Mouse (Mus musculus) c-Kit-positive CD71-negative TER-119-negative erythroid progenitor cells, embryonic 14.5 days (primary cell): ENCODE measurements around the gene Lrrc47.

ENCODE experiments used
- DNase-seq: peaks from one replicate; pipeline ENCODE4 v3.0.0-alpha.2; 2013; ENCODE audit warnings: low read depth

Gene Lrrc47

DNA sequence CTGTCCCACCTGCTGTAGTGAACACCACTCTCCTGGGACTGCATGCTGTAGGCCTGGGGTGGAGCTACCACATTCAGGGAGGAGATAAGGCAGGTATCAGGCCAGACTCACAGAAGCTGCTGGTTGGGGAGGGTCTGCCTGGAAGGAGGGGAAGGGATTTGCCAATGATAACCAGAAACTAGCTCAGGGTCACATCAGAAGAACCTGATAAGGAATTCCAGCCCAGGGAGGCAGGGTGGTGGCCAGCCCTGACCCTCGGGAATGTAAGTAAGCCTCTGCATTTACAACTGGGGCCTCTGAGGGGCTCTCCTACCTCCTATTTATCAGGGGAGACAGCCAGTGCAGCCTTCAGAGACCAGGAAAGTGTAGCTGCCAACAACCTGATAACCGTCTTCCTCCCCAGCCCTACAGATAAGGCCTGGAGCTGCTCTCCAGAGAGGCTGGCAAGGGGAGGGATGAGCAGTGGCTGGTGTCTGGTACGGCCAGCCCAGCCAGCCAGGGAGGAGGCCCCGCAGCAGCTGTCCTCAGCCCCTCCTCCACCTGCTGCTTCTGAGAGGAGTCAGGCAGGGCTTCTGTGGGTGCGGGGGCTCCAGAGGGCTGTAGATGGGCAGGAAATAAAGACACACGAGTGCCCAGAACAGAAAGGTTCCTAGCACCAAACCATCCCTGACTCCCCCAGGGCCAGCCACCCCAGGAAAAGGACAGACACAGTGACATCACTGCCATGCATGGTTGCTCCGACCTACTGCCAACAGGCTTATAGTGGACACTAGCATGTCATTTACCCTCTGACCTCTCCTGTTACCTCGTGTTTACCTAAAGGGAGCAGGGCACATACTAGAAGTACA, 12.4 kb downstream of the Lrrc47 start:
- DNase-seq, result no peak

- no peak for DNase-seq
Measured at GRCm38 (mm10) chr4:154024729-154025521, 13.4 kb downstream of the Lrrc47 start.

DNA sequence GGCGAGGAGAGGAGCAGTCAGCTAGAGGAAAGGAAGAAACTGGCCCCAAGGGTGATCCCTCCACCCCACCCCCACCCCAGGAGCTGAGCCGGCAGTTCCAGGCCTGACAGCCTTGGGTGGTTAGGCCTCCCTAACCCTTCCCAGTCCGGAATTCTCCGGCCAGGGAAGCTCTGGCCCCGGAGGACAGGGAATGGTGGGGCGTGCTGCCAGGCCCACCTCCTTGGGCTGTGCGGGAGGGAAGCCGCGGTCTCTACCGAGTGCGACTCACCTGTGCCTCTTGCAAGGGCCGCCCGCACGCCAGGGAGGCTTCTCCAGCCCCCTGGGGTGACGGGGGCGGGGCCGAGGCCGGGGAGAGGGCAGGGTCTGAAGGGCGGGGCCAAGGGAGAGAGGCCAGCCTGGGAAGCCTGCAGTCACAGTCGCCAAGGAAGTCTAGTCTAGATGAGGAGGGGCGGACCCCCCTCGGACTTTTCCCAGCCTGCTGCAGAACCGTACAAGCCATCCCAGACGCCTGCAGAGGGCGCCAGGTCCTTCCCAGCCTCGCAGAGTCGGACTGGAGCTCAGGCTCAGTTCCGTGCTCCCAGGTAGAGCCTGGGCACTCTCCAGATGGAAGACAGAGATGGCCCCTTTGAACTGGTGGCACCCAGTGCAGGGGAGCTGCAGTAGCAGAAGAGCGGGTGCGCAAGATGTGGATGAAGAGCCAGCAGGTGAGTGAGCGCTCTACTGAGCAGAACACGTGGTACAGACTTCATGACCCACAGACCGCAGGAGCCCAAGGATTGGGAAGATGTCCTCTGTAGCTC, 14.3 kb downstream of the Lrrc47 start, which contains the start of gene Smim1:
Smim1 (minus strand) TSS at position 590 of the 800 bp plus-strand sequence.
- DNase-seq, result no peak

DNA sequence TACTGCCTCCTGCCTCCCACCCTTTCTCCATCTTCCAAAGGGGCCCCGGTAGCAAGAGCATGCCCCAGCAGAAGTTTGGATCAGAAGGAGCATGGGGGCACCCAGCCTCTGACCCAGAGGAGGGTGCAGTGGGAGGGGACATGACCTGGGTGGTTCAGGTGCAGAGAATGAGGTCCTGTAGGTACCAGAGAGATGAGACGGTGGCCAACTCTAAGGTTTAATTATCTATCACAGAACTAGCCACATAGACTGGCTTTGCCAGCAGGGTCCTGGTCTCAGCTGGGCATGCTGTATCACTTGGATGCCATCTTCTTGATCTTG, 14.9 kb downstream of the Lrrc47 start:
- DNase-seq, result no peak

DNA sequence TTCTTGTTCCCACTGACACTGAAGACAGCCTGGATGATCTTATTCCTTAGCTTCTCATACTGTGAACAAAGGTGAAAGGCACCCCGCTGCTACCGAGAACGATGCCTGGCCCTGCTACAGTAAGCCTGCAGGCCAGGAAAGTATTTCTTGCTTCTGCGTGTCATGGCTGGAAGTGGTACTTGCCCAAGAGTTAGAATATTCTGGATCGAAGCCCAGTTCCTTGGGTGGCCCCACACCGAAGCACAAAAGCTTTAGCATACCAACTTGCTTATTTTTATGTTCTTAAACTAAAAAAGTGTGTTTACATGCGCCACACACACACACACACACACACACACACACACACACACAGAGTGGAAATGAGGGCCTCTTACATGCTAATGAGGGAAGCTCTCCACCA, 16.5 kb downstream of the Lrrc47 start:
- DNase-seq, result no peak

- DNase-seq, result no peak
Measured at GRCm38 (mm10) chr4:154028646-154029045, 17.1 kb downstream of the Lrrc47 start.

DNA sequence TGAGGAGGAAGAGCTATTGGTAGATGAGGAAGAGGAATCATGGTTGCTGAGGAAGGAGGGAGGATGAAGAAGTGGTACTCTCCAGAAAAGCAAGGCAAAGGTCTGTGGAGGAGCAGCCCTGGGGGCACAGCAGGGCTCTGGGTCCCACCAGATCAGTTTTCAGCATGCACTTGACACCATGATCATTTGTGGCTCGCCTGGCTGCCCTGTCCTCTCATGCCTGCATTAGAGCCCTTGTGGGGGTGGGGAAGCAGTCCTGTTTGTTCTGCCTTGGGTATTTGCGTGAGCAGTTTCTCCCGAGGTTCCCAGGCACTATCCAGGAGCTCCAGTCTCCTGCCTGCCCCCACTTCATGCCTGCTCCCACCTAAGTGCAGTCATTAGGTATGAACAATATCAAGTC, 25.6 kb downstream of the Lrrc47 start:
- DNase-seq, result no peak

DNA sequence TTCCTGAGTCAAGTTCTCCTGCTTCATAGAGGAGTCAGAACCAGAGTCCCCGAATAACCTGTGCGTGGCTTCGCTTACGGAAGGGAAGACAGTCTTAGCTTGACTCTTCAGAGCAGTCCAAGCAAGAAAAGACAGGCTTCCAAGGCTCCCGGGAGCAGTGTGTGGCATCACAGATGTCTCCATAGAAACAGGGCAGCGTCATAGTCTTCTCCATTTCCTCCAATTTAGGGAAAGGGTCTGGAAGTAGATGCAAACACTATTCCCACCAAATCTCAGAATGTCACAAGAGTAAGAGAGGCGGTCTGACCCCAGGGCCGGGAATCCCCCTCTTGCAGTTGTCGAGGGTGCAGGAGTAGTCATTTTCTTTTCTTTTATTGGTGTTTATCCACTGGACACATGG, 31.0 kb downstream of the Lrrc47 start, which contains the start of gene Ccdc27:
Ccdc27 (minus strand) TSS at position 101 of the 400 bp plus-strand sequence.
- DNase-seq, result no peak

DNA sequence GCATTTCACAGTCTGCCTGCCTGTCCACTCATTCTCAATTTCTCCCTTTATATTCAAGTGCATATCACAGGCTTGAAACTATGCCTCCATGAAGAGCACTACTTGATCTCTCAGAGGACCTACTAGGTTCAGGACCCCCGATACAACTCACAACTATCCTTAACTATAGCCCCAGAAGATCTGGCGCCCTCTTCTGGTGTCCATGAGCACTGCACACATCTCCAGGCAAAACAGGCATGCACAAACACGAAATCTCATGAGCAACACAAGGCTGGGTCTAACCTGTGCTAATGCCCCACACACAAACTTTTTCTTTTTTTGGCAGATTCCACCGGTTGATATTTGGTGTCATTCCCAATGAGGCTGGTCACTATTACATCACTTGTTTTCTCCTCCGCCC, 34.3 kb downstream of the Lrrc47 start:
- no peak for DNase-seq

GRCm38 (mm10) chr4:154051401-154051800, 39.9 kb downstream of the Lrrc47 start:
- DNase-seq, result no peak

GRCm38 (mm10) chr4:154053065-154053464, 41.5 kb downstream of the Lrrc47 start:
- no peak for DNase-seq

DNA sequence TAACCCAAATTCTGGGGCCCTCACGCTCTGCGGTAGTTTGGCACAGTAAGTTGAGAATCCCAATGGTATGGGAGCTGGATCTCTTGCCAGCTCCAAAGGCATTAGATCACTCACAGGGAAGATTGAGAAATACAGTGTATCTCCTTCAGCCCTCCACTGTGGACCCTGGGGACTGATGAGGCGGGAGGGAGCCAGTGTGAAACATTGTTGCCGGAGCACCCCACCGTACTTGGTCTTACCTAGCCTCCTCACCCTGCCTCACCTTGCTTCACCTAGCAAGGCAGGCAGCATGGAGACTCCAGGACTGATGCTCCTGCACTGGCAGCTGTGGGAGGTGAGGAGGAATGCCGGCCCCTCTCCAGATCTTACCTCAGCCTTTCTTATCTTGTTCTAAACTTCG, 44.0 kb downstream of the Lrrc47 start:
- DNase-seq, result no peak

GRCm38 (mm10) chr4:154056046-154056445, 44.5 kb downstream of the Lrrc47 start:
- no peak for DNase-seq

GRCm38 (mm10) chr4:154056661-154057060, 45.1 kb downstream of the Lrrc47 start:
- DNase-seq, result no peak

DNA sequence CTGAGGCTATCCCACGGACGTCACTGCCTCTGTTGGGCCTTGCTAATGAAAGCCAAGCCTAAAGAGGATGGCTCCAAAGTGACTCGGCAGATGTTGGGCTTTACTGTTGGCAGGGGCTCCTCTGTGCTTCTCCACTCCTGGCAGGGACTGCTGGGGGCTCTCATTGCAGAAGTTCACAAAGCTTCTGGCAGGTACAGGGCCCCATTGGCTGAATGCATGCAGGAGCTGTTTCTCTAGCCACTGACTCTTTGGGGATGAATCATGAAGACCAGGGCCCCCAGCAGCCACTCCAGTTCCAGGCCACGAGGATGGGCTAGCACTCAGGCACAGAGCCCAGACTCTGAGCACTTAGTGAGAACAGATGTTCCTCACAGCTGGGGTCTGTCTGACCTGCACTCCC, 46.2 kb downstream of the Lrrc47 start:
- DNase-seq, result no peak

- DNase-seq, result peak; percentile 6
Measured at GRCm38 (mm10) chr4:154064827-154065773, 53.6 kb downstream of the Lrrc47 start.

DNA sequence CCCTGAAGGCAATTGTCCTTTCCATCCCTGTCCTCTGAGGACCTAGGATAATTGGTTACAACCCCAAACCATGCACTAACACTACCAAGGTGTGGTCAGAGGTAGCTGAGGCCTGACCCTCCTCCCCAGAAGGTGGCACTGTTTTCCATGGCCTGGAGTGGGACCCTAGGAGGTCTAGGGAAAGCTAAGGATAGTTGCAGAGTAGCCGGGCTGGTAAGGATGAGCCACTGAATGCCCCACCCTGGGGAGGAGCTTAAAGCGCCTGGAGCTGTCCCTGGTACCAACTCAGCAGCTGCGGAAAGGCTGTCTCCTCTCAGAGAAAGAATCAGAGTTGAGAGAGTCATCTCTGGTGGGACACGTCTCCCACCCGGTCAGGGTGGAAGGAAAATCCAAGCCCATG, 59.4 kb downstream of the Lrrc47 start:
- DNase-seq, result peak; percentile 14
